Comparison of ENCODE assay signal across 22 mouse cellular contexts in the genomic region with DNA sequence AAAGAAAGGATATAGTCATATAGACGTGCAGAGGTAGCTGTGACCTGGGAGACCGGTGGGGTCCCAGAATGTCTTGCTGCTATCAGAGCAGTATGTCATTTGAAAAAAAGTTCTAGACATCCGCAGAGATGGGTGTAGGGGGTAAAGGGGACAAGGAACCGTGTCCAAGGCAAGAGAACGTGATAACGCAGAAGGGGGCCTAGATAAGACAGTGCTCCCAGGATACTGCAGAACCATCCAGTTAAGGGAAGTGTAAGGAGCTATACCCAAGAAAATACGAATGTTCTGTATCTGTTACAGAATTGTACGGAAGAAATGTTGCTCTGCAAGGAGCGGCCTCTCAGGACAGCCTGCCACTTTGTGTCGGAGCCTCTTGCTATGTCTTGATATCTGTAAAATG.
DNase-seq lines count a peak whose midpoint lies in the region; ATAC-seq and TF ChIP-seq lines count a peak whose summit lies in the region.
"Had no signal": no experiment of that assay in that cellular context is flagged by ENCODE, and none has a peak within 500 bp of the region (broad histone marks: within the 10 kb centered on the region; RNA-seq: fewer than 3 reads in every experiment).

No protein-coding gene starts in this region.

- TF ChIP-seq EP300 in heart, adult 2 months (IDR thresholded peaks at IDR 0.05; ENCODE audit: insufficient read depth, low read depth, low read length) = no peak
- peak in 1 of 2 experiments; percentile 25; a peak in 1 of 4 replicates for TF ChIP-seq EP300 in MEL (IDR thresholded peaks at IDR 0.05; ENCODE audit: low read depth in 1 of 2, low read length in 2 of 2)

- peaks cover 4% of the 10 kb centered on the region for H3K4me1 ChIP-seq in heart, adult 2 months (ENCODE audit: control insufficient read depth, insufficient read depth, low read length)
- no peaks in the 10 kb centered on the region for H3K4me1 ChIP-seq in liver, embryonic 11.5 days (replicated peaks; ENCODE audit: control insufficient read depth, insufficient read depth, low read length)
- H3K4me1 ChIP-seq in MEL (ENCODE audit: control insufficient read depth in 1 of 2, insufficient read depth in 2 of 2, low read length in 2 of 2) = peaks cover 6 to 7% of the 10 kb centered on the region in 2 experiments; a peak in 2 of 4 replicates
- peaks cover 9% of the 10 kb centered on the region for H3K4me1 ChIP-seq in liver, embryonic 13.5 days (replicated peaks)
- H3K4me1 ChIP-seq: embryonic facial prominence, embryonic 12.5 days had no signal

- H3K79me2 ChIP-seq in heart, adult 2 months (replicated peaks; ENCODE audit: control insufficient read depth, insufficient read depth, low read length) = no peaks in the 10 kb centered on the region
- H3K79me2 ChIP-seq in MEL (ENCODE audit: control insufficient read depth, insufficient read depth, low read length, poor library complexity) = no peaks in the 10 kb centered on the region

- WGBS in heart, adult 2 months = 82% methylated on average over 10 of the region's 10 CpGs
- 69% methylated on average over 10 of the region's 10 CpGs for WGBS in liver, embryonic 11.5 days
- WGBS in liver, embryonic 13.5 days (ENCODE audit: insufficient replicate concordance) = 52% methylated on average over 10 of the region's 10 CpGs

- peak; percentile 63; the same call in 1 of the 2 replicates for ATAC-seq in liver, embryonic 11.5 days (replicated peaks; ENCODE audit: low FRiP score)
- peak; percentile 78 for ATAC-seq in liver, embryonic 13.5 days (ENCODE audit: low read depth)
- ATAC-seq: CD4-positive, CD25-positive, alpha-beta regulatory T cell, adult 4 months; forebrain, embryonic 14.5 days; forebrain, postnatal 0 days; hindbrain, postnatal 0 days; inflammation-experienced regulatory T-cells, adult 6 months; intestine, embryonic 16.5 days; Patski had no signal

- no peak overlapping the region for H3K4me2 ChIP-seq in liver, embryonic 11.5 days
- no peak overlapping the region for H3K4me2 ChIP-seq in liver, embryonic 13.5 days
- H3K4me2 ChIP-seq: embryonic facial prominence, embryonic 12.5 days; embryonic facial prominence, embryonic 15.5 days; heart, embryonic 11.5 days; hindbrain, embryonic 14.5 days had no signal

- no peaks in the 10 kb centered on the region for H3K36me3 ChIP-seq in heart, adult 2 months (ENCODE audit: control insufficient read depth, insufficient read depth, low read length)
- no peaks in the 10 kb centered on the region for H3K36me3 ChIP-seq in liver, embryonic 11.5 days (ENCODE audit: control insufficient read depth, insufficient read depth, low read length)
- peaks cover 0 to 11% of the 10 kb centered on the region in 2 experiments; a peak in 2 of 4 replicates for H3K36me3 ChIP-seq in MEL (ENCODE audit: control insufficient read depth in 1 of 2, insufficient read depth in 2 of 2, low read length in 2 of 2)
- H3K36me3 ChIP-seq in liver, embryonic 13.5 days = no peaks in the 10 kb centered on the region
- H3K36me3 ChIP-seq: embryonic facial prominence, embryonic 12.5 days; embryonic facial prominence, embryonic 15.5 days had no signal

- H3K9ac ChIP-seq in heart, adult 2 months (ENCODE audit: low read depth, low read length) = no peak overlapping the region
- H3K9ac ChIP-seq in liver, embryonic 11.5 days (ENCODE audit: low read depth, low read length) = no peak overlapping the region
- H3K9ac ChIP-seq in MEL (ENCODE audit: control insufficient read depth, low read depth, low read length, poor library complexity, severe bottlenecking) = no peak overlapping the region
- H3K9ac ChIP-seq in liver, embryonic 13.5 days = no peak overlapping the region
- H3K9ac ChIP-seq: embryonic facial prominence, embryonic 12.5 days; embryonic facial prominence, embryonic 15.5 days; forebrain, postnatal 0 days; hindbrain, embryonic 14.5 days had no signal

- no peaks in the 10 kb centered on the region for H3K27me3 ChIP-seq in heart, adult 2 months (ENCODE audit: control insufficient read depth, insufficient read depth, low read length)
- H3K27me3 ChIP-seq in liver, embryonic 11.5 days (replicated peaks; ENCODE audit: control insufficient read depth, insufficient read depth, low read length) = no peaks in the 10 kb centered on the region
- no peaks in the 10 kb centered on the region for H3K27me3 ChIP-seq in MEL (ENCODE audit: control insufficient read depth in 1 of 2, insufficient read depth in 2 of 2, low read length in 2 of 2)
- no peaks in the 10 kb centered on the region for H3K27me3 ChIP-seq in liver, embryonic 13.5 days
- H3K27me3 ChIP-seq: embryonic facial prominence, embryonic 12.5 days; embryonic facial prominence, embryonic 15.5 days; Patski had no signal

- H3K27ac ChIP-seq in heart, adult 2 months = peak overlapping the region; percentile 23; the same call in 1 of the 2 replicates
- no peak overlapping the region for H3K27ac ChIP-seq in liver, embryonic 11.5 days (ENCODE audit: low read depth, low read length)
- no peak overlapping the region for H3K27ac ChIP-seq in MEL (ENCODE audit: control insufficient read depth, low read depth, low read length)
- no peak overlapping the region for H3K27ac ChIP-seq in liver, embryonic 13.5 days
- H3K27ac ChIP-seq: embryonic facial prominence, embryonic 12.5 days; embryonic facial prominence, embryonic 15.5 days; hindbrain, embryonic 14.5 days; hindbrain, postnatal 0 days had no signal

- TF ChIP-seq POLR2A in heart, adult 2 months (IDR thresholded peaks at IDR 0.05; ENCODE audit: insufficient read depth, low read depth, low read length) = no peak
- TF ChIP-seq POLR2A in MEL (IDR thresholded peaks at IDR 0.05; ENCODE audit: control insufficient read depth in 1 of 2, insufficient read depth in 1 of 2, low read depth in 1 of 2, low read length in 2 of 2, poor library complexity in 1 of 2) = no peak

- H3K4me3 ChIP-seq in heart, adult 2 months = no peak overlapping the region
- H3K4me3 ChIP-seq in liver, embryonic 11.5 days (ENCODE audit: low read depth, low read length) = no peak overlapping the region
- H3K4me3 ChIP-seq in MEL (ENCODE audit: control insufficient read depth in 1 of 2, insufficient read depth in 1 of 2, low read depth in 2 of 2, low read length in 2 of 2) = no peak overlapping the region
- H3K4me3 ChIP-seq in liver, embryonic 13.5 days (replicated peaks) = no peak overlapping the region
- H3K4me3 ChIP-seq: embryonic facial prominence, embryonic 12.5 days; embryonic facial prominence, embryonic 15.5 days had no signal

- TF ChIP-seq CTCF in heart, adult 2 months (IDR thresholded peaks at IDR 0.05) = no peak
- no peak for TF ChIP-seq CTCF in MEL (IDR thresholded peaks at IDR 0.05 in 2 of 3, conservative IDR thresholded peaks at IDR 0.05 in 1 of 3; ENCODE audit: control insufficient read depth in 1 of 3, insufficient read depth in 1 of 3, low read depth in 2 of 3, low read length in 3 of 3, poor library complexity in 1 of 3, severe bottlenecking in 1 of 3)

- no peak for DNase-seq in heart, adult 2 months
- no peak for DNase-seq in heart, postnatal 14 days
- no peak for DNase-seq in liver, embryonic 11.5 days (ENCODE audit: low spot score)
- DNase-seq in liver (no peak), MEL (ENCODE audit: low read depth, low spot score) (peak; percentile 26)
- DNase-seq in liver, embryonic 13.5 days = no peak
- DNase-seq in frontal cortex, postnatal 14 days (ENCODE audit: low spot score in 2 of 2) = no peak
- no peak for DNase-seq in spleen, postnatal 4 days (ENCODE audit: low spot score in 2 of 2)
- DNase-seq: adrenal gland, postnatal 10 days; cerebellum, adult 11 months; forebrain, postnatal 0 days; gastrocnemius, postnatal 10 days had no signal

- TF ChIP-seq RAD21 in MEL (IDR thresholded peaks at IDR 0.05; ENCODE audit: low read depth, low read length) = no peak

- no peaks in the 10 kb centered on the region for H3K9me3 ChIP-seq in liver, embryonic 11.5 days (ENCODE audit: control insufficient read depth, low read length)
- H3K9me3 ChIP-seq in MEL (replicated peaks; ENCODE audit: insufficient read depth, low read length) = no peaks in the 10 kb centered on the region
- no peaks in the 10 kb centered on the region for H3K9me3 ChIP-seq in liver, embryonic 13.5 days (replicated peaks)
- H3K9me3 ChIP-seq: embryonic facial prominence, embryonic 12.5 days; embryonic facial prominence, embryonic 15.5 days had no signal

- intact Hi-C loops in heart, adult 2 months (cut with DNase I) = no loop called here
- intact Hi-C loops in heart, postnatal 14 days (cut with DNase I) = no loop called here

TF ChIP-seq in MEL, 35 proteins besides CTCF, POLR2A, EP300 and RAD21:
- TF ChIP-seq ETS1 (IDR thresholded peaks at IDR 0.05; ENCODE audit: low read depth, low read length) = 0 out of 2 replicates have a peak, but pooled peaks have one; percentile 14
- peak; percentile 62 for TF ChIP-seq GATA1 (IDR thresholded peaks at IDR 0.05; ENCODE audit: low read depth, low read length)
- peak; percentile 40; the same call in 1 of the 2 replicates for TF ChIP-seq TCF12 (IDR thresholded peaks at IDR 0.05; ENCODE audit: low read depth, low read length)
- no peak for TF ChIP-seq MYC (IDR thresholded peaks at IDR 0.05; ENCODE audit: low read depth, low read length)
- TF ChIP-seq ZNF384 (IDR thresholded peaks at IDR 0.05; ENCODE audit: low read depth, low read length) = no peak
